Mouse (Mus musculus) retina, embryonic 14.5 days (tissue): ENCODE data around the gene Chchd1.

ENCODE experiments used
- DNase-seq: peaks from one replicate; pipeline ENCODE4 v3.0.0-alpha.2; 2015; ENCODE audit warnings: low spot score

The Chchd1 gene

DNA sequence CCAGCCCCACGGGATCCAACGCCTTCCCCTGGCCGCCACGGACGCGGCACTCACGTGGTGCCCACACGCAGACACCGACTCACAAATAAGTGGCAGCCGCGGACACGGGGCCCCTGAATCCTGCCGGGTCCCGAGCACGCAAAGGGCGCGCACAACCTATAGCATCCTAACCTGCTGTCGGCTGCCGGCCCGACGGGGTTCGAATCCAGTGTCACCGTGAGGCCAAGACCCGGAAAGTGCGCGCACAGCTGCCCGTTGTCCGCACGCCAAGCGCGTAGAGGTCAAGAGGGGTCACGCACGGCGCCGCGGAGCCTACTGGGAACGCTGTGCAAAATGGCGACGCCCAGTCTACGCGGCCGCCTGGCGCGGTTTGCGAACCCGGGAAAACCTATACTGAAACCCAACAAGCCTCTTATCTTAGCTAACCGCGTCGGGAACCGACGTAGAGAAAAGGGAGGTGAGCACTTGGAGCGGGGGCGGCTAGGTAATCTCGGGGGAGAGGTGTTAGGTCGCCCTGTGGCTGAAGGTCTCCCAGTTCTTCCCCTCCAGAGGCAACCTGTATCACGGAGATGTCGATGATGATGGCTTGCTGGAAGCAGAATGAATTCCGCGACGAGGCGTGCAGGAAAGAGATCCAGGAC lies at the start of gene Chchd1:
Gene Chchd1 (plus strand): TSS at position 266 of the 641 bp plus-strand sequence.
- peak; percentile 91 for DNase-seq

DNA sequence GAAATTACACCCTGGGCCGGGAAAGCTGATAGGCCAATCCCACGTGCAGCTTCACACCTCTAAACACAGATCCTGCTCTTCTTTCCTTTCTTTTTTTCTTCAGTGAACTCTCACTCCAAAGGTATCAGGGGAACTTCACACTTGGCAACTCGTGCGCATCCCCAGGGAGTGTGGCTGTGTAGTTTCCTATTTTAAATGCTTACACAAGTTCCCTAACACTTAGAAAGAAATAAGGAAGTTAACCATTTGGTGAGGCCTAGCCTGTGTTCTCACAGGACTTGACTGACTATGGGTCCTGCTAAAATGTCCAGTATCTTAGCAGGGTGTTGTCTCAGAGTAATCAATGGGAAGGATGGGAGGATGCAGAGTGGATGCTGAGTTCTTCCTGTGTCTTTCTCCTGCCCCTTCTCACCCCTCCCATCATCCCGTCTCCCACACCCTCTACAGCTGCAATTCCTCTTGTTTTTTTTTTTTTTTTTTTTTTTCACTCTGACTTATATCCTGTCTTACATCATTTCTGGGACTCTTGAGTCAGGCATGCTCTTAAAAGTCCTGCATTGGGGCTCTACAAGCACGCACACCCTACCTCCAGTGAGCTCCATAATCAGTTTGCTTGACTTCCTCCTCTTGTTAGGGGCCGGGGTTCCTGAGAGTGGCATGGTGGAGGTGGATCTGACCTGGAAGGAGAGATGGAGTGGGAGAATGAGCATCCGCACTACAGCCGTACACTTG lies 48.0 kb upstream of the Chchd1 start:
- no peak for DNase-seq

DNA sequence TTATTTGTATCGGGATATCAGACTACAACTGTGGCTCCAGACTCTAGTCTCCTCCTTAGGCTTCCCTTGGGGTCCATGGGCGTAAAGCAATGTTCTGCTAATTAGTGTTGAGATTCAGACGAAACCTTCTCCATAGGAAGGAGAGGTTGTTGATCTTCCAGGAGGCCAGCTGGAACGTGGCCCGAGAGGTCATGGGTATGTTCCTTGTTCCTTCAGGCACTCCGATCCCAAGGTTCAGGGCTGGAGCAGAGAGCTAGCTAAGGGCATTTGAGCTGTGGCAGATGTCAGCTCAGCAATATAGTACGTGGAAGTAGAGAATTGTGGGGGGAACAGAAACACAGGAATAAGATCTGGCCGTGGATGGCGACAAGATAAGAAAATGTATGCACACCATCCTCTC lies 47.1 kb upstream of the Chchd1 start:
- DNase-seq = no peak

DNA sequence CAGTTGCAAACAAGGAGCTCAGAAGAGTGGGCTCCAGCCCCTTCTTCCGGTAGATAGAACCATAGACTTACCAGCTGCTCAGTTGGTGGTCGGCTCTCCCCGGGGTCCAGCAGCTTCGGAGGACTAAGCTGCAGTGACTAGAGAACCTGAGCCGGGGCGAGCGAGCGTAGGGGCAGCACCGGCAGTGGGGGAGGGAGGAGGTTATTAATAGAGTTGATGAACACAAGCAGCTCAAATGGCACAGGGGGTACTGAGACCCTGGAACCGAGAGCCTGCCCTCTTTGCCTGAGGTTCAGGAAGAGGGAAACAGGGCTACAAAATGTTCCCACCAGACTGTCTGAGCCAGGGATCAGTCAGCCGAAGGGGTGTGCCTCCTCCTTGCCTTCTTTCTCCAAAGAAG lies 46.4 kb upstream of the Chchd1 start, which contains the start of gene Myoz1:
Gene Myoz1 (minus strand): TSS at position 180 of the 400 bp plus-strand sequence.
- no peak for DNase-seq

DNA sequence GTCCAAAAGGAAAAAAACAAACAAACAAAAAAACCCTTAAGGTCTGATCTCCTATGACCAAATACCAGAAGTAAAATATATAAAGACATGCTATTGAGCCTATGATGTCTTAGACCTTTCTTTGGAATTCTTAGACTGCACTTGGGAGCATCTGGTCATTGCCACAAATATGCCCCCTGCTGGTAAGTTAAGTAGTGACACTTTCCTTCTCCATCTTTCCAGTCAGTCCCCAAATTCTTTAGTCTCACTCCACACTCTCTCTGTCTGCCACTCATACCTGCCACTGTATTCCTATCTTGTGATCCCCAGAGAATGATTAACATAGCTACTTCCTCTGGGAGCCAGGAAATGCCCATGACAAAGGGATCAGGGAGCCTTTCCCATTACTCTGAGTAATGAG lies 44.5 kb upstream of the Chchd1 start:
- peak; percentile 82 for DNase-seq

DNA sequence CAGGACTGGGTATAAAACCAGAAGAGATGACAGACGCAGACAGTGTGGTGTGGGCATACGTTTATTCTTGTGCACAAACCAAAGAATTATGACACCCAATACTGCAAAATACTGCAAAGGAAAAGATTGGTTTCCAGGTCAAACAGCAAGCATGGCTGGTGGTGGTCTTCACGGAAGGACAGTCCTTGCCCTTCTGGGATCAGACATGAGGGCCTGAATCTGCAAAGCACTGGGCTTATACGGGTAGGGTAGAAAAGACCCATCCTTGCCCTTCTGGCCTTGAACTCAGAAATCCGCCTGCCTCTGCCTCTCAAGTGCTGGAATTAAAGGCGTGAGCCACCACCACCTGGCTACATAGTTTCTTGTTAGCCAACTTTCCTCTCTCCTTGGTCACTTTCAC lies 43.9 kb upstream of the Chchd1 start:
- no peak for DNase-seq

DNA sequence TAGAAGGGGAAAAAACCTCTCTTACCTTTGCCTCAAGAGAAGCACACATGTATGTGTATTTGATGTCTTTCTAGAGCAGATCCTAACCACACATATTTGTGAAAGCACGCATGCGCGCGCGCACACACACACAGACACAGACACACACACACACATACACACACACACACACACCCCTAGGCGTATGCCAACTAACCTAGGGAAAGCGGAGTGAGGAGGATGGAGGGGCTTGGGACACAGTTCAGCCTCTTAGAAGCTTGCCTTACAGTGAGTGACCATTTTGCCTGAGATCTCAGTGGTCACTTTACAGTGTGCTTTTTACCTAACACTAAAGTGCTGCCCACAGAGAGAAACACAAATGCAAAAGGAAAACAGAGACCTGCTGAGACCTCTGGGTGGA lies 43.1 kb upstream of the Chchd1 start:
- DNase-seq = no peak

DNA sequence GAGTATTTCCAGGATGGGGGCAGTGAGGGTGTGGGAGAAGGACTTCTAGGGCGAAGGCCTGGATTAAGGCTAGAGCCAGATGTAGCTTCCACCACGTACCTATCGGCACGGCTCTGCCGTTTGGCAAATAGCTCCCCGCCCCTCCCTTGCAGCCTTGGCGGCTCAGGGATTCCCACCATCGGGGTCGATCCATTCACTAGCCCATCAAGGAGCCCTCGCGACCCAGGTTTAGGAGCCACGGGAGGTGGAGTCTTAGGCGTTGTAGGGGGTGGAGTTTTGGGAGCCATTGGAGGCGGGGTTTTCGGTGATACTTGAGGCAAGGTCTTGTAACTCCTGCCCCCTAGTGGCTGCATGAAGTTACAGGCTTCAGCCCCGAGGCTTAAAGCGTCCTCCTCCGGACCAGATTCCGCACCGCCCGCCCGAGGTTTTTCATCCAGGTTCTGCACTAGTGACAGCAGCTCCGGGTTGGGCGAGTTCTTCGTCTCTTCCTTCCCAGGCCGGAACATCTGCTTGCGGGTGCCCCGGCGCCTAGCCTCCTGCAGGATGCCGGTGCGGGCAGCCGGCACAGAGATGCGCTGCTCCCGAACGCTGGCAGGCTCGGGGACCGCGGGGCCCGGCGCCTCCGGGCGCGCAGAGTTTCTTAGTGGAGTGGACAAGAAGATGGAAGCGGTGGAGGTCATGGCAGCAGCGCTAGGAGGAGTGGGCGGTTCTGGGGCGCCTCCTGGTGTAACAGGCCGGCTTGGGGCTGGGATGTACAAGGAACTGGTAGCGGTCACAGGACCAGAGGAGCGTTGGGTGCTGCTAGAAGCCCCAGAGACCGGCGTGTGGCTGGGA lies 41.8 kb upstream of the Chchd1 start:
- peak; percentile 99 for DNase-seq

DNA sequence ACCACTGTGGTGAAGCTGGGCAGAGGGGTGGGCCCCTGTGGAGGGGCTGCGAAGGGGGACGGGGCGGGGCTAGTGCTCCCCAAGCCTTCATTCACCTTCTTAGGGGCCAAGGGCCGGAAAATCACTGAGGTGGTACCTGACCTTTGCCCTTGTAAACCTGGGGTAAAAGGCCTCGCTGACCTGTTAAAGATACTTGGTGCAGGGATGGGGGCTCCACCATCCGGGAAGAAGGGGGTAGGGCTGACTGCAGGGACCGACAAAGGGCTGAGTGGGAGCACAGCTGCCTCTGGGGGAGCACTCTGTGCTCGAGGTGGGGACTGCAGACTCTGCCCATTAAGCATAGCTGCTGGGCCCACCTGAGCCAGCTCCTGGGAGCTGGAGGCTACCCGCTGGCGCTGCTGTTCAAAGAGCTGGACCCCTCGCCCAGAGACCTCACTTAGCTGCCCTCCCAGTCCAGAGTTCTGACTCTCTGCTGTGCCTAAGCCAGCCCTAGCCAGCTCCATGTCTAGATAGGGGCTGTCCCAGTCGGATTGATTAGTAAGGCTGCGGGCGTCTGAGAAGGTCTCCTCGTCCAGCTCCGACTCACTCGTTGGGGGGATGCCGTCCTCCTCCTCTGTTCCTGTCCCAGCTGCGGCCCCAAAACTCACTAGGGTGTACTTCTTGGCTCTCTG lies 41.0 kb upstream of the Chchd1 start:
- DNase-seq = peak; percentile 42

DNA sequence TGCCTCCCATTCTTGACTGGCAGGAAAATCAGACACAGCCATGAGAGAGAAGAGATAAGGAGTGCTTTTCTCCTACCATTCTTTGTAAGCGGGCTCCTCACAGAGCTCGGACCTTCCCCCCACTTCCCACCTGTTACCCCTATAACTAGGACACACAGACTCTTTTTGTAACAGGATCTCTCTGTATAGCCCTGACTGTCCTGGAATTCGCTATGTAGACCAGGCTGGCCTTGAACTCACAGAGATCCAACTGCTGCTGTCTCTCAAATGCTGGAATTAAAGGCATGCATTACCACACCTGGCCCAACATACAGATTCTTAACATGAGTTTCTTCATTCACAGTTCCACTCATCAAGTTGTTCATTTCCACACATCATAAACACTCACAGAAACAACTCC lies 40.1 kb upstream of the Chchd1 start:
- no peak for DNase-seq

DNA sequence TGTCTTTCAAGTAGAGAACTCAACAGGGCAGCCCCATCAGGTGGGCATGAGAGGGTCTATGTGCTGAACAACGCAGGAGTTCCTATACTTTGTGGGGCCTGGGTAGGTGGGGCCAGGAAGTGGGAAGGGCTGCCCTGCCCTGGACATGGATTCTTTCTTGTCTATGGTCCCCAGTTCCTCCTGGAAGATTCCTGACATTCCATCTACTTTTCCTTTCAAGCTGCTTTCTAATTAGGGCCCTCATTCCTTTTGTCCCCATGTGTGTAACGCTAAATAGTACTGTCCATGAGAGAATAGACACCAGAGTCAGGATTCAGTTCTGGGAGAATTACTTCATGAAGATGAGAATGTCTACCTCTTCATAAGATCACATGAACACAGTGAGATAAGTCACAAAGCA lies 39.2 kb upstream of the Chchd1 start:
- DNase-seq = no peak

DNA sequence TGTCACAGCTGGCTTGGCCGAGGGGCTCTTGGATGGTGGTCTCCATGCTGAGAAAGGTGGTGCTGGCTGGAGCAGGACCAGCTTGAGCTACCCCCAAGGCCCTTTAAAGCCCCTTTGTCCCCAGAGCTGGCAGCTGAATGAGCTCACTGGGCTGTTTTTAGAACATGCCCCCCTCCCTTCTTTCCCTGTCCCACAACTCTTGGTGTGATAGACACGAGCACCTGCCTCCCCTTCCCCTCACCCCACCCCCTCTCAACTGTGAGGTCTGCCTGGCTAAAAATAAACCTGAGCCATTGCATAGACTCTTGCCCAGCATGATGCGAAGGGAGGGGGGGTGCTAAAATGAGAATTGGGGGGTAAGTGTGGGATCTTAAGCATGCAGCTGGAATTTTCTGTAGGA lies 38.4 kb upstream of the Chchd1 start:
- no peak for DNase-seq

DNA sequence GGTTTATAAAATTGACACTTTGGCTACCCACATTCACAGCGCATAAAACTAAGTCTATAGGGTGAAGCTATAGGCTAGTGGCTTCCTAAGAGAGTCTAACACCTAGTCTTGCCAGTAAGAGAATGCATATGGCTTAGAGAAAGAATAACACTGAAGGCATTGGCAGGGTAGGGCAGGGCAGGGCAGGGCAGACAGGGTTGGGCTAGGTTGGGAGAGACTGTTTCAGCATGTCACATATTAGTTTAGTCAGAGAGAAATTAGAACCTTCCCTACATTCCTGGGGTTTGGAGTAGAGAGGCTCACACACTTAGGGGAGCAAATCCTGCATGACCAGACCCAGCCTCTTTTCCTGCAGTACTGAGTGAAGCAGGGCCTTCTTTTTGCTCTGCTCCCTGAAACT lies 35.3 kb upstream of the Chchd1 start:
- DNase-seq = no peak

DNA sequence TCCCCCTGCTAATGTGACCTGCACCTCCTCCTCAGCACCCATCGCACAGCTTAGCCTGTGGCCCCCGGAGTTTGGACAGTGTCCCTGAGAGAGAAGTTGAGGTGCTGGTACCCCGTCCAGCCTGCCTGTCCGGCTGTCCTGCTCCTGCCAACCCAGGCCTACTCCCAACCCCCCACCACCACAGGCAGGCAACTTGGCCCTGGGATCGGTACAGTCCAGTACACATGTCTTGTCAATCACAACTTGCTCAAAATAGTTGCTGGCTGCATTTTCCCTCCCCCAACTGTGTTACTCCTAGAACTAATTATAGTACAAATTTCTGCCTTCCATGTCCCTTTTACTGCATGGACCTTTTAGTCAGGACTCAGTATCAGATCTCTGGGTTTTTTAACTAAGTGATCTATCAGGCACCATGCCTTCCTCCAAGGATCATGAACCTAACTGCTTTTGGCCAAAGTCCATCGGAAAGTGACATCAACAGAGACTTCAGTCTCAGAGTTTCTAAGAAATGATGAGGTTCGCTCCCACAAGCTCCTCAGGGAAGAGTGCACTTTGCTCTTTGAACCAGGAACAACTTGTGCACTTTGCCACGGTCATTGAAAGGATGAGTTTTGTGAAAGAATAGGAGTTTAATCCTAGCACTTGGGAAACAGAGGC lies 34.5 kb upstream of the Chchd1 start, which contains the start of gene Synpo2l:
Gene Synpo2l (minus strand): TSS at position 201 of the 657 bp plus-strand sequence.
- no peak for DNase-seq

DNA sequence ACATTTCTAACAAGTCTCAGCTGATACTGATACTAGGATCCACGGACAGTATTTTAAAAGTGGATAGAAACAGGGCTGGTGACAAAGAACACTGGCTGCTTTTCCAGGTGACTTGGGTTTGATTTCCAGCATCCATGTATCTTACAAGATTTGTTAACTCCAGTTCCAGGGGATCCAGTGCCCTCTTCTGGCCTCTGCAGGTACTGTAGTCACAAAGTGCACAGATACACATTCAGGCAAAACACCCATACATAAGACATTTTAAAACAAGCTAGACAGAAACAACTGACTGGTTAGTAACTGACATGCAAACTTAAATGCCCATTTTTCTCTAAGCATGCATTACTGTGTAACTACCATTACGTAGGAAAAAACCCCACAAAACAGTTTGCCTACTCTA lies 29.8 kb upstream of the Chchd1 start:
- peak; percentile 55 for DNase-seq

DNA sequence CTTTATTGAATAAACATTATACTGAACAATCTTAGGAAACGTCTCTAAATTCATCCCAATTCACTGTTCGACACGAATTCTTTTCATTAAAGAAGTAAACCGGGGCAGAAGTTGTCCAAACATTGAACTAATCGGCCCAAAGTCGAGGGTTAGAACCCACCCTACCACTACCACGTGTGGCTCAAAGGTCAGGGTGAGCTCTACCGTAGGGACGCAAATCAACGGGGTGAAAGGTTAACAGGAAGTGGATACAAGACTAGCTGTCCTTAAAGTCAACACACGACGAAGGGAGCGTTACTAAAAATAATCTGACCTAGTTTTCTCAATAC lies 29.1 kb upstream of the Chchd1 start:
- DNase-seq = no peak

DNA sequence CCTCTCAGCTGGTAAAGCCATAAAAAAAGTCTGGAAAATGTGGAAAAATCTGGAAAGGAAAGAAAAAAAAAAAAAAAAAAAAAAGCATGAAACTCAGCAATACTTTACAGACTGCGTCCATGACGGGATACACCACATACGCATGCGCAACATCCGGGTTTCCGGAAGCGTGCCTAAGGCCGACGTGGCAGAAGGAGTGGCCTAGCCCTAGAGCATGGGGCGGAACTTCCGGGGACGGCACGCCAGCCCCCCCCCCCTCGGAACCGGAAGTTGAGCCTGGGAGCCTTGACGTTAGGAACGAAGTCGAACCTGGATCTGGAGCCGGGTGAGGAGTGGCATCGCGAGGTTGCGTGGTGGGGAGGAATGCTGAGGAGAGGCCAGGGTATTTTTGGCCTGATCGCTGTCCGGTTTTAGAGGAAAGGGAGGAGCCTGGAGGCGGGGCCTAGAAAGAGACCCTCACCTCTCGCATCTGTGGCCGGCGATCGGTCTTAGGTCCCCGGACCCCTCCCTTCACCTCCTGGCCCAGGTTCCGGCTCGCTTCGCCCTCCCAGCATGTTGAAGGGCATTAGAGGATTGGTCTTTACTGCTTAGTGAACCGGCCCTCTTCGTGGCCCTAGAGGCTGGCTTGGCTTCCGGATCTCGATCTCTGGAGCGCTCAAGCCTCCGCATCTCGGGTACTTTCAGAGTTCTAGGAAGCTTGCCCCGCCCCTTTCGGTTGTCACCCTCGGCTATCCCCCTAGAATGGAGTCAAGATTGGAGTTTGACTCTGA lies 28.6 kb upstream of the Chchd1 start, which contains the start of gene Sec24c:
Gene Sec24c (plus strand): TSS at position 245 of the 770 bp plus-strand sequence.
- DNase-seq = peak; percentile 100

DNA sequence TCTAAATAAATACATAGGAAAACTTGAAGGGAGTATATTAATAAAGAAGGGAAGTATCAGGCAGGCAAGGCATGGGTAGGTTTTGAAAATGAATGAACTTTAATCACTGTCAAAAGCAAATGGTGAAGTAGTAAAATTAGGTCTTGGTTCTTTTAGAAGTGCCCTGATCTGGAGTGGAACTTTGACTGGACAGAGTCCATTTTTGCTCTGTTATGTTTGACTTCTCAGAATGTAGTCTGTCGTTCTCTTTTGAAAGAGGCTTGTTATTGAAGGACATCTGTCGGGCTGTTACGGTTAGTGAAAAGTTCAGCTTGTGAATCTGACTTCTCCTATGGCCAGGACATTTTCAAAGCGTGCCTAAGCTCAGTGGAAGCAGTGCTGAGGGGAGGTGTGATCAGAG lies 24.9 kb upstream of the Chchd1 start:
- DNase-seq = no peak

DNA sequence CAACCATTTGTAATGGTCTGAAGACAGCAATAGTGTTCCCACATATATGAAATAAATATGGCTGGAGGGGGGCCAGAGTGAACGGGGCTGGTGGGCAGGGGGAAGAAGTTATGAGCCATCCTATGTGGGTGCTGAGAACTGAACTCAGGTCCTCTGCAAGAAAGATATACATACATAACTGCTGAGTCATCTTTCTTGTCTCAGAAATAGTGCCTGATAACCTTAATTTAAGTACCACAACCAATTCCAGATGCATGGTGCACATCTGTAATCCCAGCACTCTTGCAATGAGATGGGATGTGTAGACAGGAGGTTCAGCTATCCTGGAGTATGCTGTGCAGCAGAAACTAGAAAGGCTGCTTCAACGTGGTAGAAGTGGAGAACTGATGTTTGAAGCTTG lies 21.1 kb upstream of the Chchd1 start:
- DNase-seq = no peak

DNA sequence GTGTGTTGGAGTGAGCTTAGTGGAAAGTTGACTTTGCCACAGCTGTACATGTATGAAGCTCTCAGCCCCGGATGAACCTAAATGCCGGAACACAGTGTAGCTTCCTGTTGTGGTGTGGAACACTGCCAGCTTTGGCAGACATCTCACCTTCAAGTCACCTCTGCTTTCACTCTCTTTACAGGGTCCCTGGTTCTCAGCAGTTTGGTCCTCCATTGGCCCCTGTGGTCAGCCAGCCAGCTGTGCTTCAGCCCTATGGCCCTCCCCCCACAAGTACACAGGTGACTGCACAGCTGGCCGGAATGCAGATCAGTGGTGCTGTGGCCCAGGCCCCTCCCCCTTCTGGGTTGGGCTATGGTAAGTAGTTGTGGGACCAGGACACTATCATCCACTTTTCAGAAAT lies 20.3 kb upstream of the Chchd1 start:
- no peak for DNase-seq

DNA sequence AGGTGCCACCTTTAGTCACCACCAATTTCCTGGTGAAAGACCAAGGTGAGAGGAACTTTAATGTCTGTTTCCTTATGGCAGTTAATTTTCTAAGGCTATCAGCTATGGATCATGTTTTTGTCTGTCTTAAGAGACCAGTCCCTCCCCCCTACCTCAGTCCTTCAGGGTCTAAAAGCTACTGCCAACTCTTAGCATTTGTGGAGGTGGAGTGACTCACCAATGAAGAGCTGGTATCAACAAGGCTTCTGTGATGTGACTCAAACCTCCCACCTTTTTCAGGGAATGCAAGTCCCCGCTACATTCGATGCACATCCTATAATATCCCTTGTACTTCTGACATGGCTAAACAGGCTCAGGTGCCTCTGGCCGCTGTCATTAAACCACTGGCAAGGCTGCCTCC lies 16.2 kb upstream of the Chchd1 start:
- DNase-seq = no peak
